Comparison of ENCODE assay signal across 7 mouse cellular contexts in genomic region chr16:93682689-93683507, GRCm38 (mm10). TPM values are rescaled to one million over a fixed set of nuclear protein-coding genes. Genes with fewer than 3 reads are reported as not detected.
DNase-seq lines count a peak whose midpoint lies in the region; ATAC-seq lines count a peak whose summit lies in the region.

Cbr3 (plus strand) TSS chr16:93683215.

- H3K9ac ChIP-seq in embryonic facial prominence, embryonic 12.5 days = peak within 1 kb of the TSS; percentile 46
- H3K9ac ChIP-seq in limb, embryonic 11.5 days (ENCODE audit: low read length) = peak within 1 kb of the TSS; percentile 28
- peak within 1 kb of the TSS; percentile 46; the same call in 1 of the 2 replicates for H3K9ac ChIP-seq in midbrain, embryonic 12.5 days (replicated peaks)

- peaks cover 49% of the 10 kb centered on the region for H3K27me3 ChIP-seq in embryonic facial prominence, embryonic 12.5 days
- peaks cover 32% of the 10 kb centered on the region for H3K27me3 ChIP-seq in limb, embryonic 11.5 days (ENCODE audit: control insufficient read depth, insufficient read depth, low read length)
- H3K27me3 ChIP-seq in midbrain, embryonic 12.5 days = peaks cover 59% of the 10 kb centered on the region

- peak; percentile 66 for ATAC-seq in embryonic facial prominence, embryonic 12.5 days (ENCODE audit: insufficient number of reproducible peaks, insufficient read depth, low FRiP score, low TSS enrichment)
- peak; percentile 69 for ATAC-seq in limb, embryonic 11.5 days (ENCODE audit: insufficient number of reproducible peaks, low FRiP score, low TSS enrichment, low read depth)
- peak; percentile 71 for ATAC-seq in midbrain, embryonic 12.5 days (ENCODE audit: low FRiP score, low read depth)

- peak within 1 kb of the TSS; percentile 47 for H3K4me3 ChIP-seq in embryonic facial prominence, embryonic 12.5 days
- peak within 1 kb of the TSS; percentile 27 for H3K4me3 ChIP-seq in limb, embryonic 11.5 days (ENCODE audit: low read depth, low read length)
- H3K4me3 ChIP-seq in midbrain, embryonic 12.5 days = peak within 1 kb of the TSS; percentile 45

- no peak within 1 kb of the TSS for H3K27ac ChIP-seq in embryonic facial prominence, embryonic 12.5 days
- no peak within 1 kb of the TSS for H3K27ac ChIP-seq in limb, embryonic 11.5 days (replicated peaks; ENCODE audit: low read depth, low read length)
- H3K27ac ChIP-seq in midbrain, embryonic 12.5 days (replicated peaks) = no peak within 1 kb of the TSS

- H3K36me3 ChIP-seq in embryonic facial prominence, embryonic 12.5 days = no peaks in the 10 kb centered on the region
- H3K36me3 ChIP-seq in limb, embryonic 11.5 days (ENCODE audit: control insufficient read depth, insufficient read depth, low read length) = no peaks in the 10 kb centered on the region
- H3K36me3 ChIP-seq in midbrain, embryonic 12.5 days = no peaks in the 10 kb centered on the region

- DNase-seq in adrenal gland, postnatal 10 days = peak; percentile 85
- DNase-seq in heart, adult 11 months = peak; percentile 98
- DNase-seq in kidney, adult 11 months = peak; percentile 67
- peak; percentile 83 for DNase-seq in limb, embryonic 11.5 days (ENCODE audit: low spot score)
- peak; percentile 56 for DNase-seq in spleen, adult 12 weeks (ENCODE audit: low spot score)

- peaks cover 11% of the 10 kb centered on the region for H3K4me1 ChIP-seq in embryonic facial prominence, embryonic 12.5 days
- H3K4me1 ChIP-seq in limb, embryonic 11.5 days (ENCODE audit: control insufficient read depth, insufficient read depth, low read length) = peaks cover 9% of the 10 kb centered on the region
- peaks cover 13% of the 10 kb centered on the region for H3K4me1 ChIP-seq in midbrain, embryonic 12.5 days

- no peaks in the 10 kb centered on the region for H3K9me3 ChIP-seq in embryonic facial prominence, embryonic 12.5 days
- H3K9me3 ChIP-seq in limb, embryonic 11.5 days (ENCODE audit: control insufficient read depth, low read length) = no peaks in the 10 kb centered on the region; the same call in 1 of the 2 replicates
- H3K9me3 ChIP-seq in midbrain, embryonic 12.5 days = no peaks in the 10 kb centered on the region

- peak within 1 kb of the TSS; percentile 86 for H3K4me2 ChIP-seq in embryonic facial prominence, embryonic 12.5 days (replicated peaks)
- H3K4me2 ChIP-seq in limb, embryonic 11.5 days (ENCODE audit: low read depth, severe bottlenecking) = peak within 1 kb of the TSS; percentile 58
- peak within 1 kb of the TSS; percentile 74 for H3K4me2 ChIP-seq in midbrain, embryonic 12.5 days (replicated peaks)

- WGBS in embryonic facial prominence, embryonic 12.5 days = under 1% methylated on average over 63 of the region's 63 CpGs
- under 1% methylated on average over 63 of the region's 63 CpGs for WGBS in limb, embryonic 11.5 days
- under 1% methylated on average over 63 of the region's 63 CpGs for WGBS in midbrain, embryonic 12.5 days

RNA-seq across cellular contexts. Expression of gene Cbr3, which starts in this region (rescaled TPM):
- total RNA-seq in adrenal gland, postnatal 10 days (2021) = 1 to 10 TPM; 8.7 to 8.8 TPM
- 3.3 and 4.4 TPM in 2 replicates for polyA plus RNA-seq in embryonic facial prominence, embryonic 12.5 days (2016; fragmentation: Nextera tagmentation; extraction: Ambion mirVana)
- polyA plus RNA-seq in limb, embryonic 11.5 days (2014; fragmentation: Nextera tagmentation; extraction: Ambion mirVana) = 0.96 and 1.3 TPM in 2 replicates
- 0.59 and 0.65 TPM in 2 replicates for polyA plus RNA-seq in midbrain, embryonic 12.5 days (2016; fragmentation: Nextera tagmentation; extraction: Ambion mirVana)

Comparison
In these comparisons a context has a peak if more than half of its experiments do, and no peak if none do; other contexts are left out.
1. Peak in ATAC-seq, H3K4me3 ChIP-seq, H3K9ac ChIP-seq and H3K4me2 ChIP-seq in midbrain, embryonic 12.5 days; RNA of the gene not detected or under 1 TPM.